Mouse (Mus musculus): ENCODE results near the gene Csad.

GRCm38 (mm10) chr15:102224992-102225617 is 20.6 kb upstream of the Csad start:
- TF ChIP-seq CTCF (IDR thresholded peaks at IDR 0.05; ENCODE audit: control insufficient read depth, insufficient read depth, low read length) = no peak
- no peak for TF ChIP-seq POLR2A (IDR thresholded peaks at IDR 0.05; ENCODE audit: borderline replicate concordance, control insufficient read depth, low read depth, low read length)
